Mouse (Mus musculus) bone marrow macrophage, adult 2 months (primary cell): ENCODE data around the gene Prodh2.

Experiments used
- CTCF ChIP-seq: IDR thresholded peaks from 2 replicates; pipeline ENCODE4 v1.5.1; 2012; ENCODE audit warnings: low read depth, mild to moderate bottlenecking, low read length, moderate library complexity
- POLR2A ChIP-seq: IDR thresholded peaks from 2 replicates; pipeline ENCODE4 v1.6.1; 2012; ENCODE audit warnings: mild to moderate bottlenecking, low read depth, low read length, borderline replicate concordance

GRCm38 (mm10) chr7:30532931-30533330 lies 39.5 kb downstream of the Prodh2 start:
- no peak for TF ChIP-seq CTCF
- no peak for TF ChIP-seq POLR2A
